Mouse (Mus musculus): Measurements from ENCODE around the gene Bcar1. TPM values are rescaled to one million over a fixed set of nuclear protein-coding genes. Genes with fewer than 3 reads are reported as not detected.
A peak's percentile ranks its signal among the peaks of the same experiment; 100 is the strongest.

Gene Bcar1
- polyA plus RNA-seq, 1 experiment from 2014 or later: 56.3 TPM

DNA sequence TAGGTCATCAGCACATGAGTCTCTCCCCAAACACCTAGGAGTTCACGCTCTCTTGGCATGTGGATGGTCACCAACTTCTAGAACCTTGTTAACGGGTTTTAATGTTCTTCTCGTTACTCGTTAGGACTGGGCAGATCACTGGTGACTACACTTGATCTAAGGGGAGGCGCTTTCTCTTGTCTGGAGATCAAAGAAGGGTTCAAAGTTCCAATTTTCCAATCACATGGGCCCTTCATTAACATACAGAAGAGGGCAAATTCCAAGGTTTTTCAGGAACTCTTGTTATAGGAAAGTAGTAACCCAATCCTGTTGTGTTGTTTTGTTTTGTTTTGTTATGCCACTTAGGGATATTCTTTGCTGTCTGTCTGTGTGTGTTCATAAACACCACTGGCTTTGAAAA lies 15.2 kb upstream of the Bcar1 start:
- DNase-seq (no peak), ATAC-seq (ENCODE audit: insufficient read depth) (no peak)
- no peak overlapping the region for H3K4me3 ChIP-seq (ENCODE audit: low read depth, low read length)
- H3K4me2 ChIP-seq: no peak overlapping the region
- no peaks in the 10 kb centered on the region for H3K36me3 ChIP-seq (ENCODE audit: insufficient read depth)
- H3K4me1 ChIP-seq (ENCODE audit: insufficient read depth): no peaks in the 10 kb centered on the region
- no peak for TF ChIP-seq CTCF (IDR thresholded peaks at IDR 0.05; ENCODE audit: low read depth)
- H3K9ac ChIP-seq: no peak overlapping the region
- no peaks in the 10 kb centered on the region for H3K27me3 ChIP-seq (ENCODE audit: insufficient read depth, low read length)
- 86% methylated on average over 5 of the region's 5 CpGs for WGBS
- H3K27ac ChIP-seq (ENCODE audit: low read depth): no peak overlapping the region
- no peaks in the 10 kb centered on the region for H3K9me3 ChIP-seq (ENCODE audit: low read depth, low read length)

DNA sequence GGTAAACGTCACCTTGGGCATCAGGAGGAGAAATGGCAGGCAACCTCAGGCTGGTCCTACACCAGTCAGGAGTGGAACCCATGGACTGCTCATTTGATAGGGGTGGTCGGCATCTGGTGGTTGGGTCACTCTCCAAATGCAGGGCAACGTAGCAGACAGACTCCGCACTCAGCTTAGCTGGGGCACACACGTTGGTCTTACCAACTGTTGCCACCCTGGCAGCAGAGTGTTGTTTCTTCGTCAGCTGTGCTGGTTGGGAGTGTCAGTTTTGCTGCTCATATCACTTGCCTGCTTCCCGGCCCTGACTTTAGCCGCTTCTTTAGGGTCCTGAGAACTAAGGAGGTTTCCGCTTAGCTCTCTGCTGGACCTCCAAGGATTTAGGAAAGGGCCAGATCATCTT lies 14.0 kb upstream of the Bcar1 start:
- 86% methylated on average over 9 of the region's 9 CpGs for WGBS

DNA sequence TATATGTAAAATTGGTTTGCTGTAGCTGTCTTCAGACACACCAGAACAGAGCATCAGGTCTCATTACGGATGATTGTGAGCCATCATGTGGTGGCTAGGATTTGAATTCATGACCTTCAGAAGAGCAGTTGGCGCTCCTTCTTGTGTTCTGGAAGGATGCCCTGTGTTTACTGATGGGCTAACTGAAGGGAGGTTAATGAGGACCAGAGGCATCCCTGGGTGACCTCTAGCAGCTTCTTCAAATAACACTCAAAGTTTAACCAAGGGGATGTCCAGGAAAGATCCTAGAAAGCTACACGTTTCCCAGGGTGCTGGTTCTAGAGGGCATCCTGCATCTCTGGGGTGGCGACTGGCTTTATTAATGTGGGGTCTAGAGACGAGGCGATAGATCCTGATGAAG lies 11.1 kb upstream of the Bcar1 start:
- H3K27ac ChIP-seq (ENCODE audit: low read depth): no peak overlapping the region
- H3K9me3 ChIP-seq (ENCODE audit: low read depth, low read length): no peaks in the 10 kb centered on the region
- no peak overlapping the region for H3K4me3 ChIP-seq (ENCODE audit: low read depth, low read length)
- TF ChIP-seq CTCF (IDR thresholded peaks at IDR 0.05; ENCODE audit: low read depth): no peak
- DNase-seq (no peak), ATAC-seq (ENCODE audit: insufficient read depth) (no peak)
- WGBS: 67% methylated on average over 6 of the region's 6 CpGs
- H3K9ac ChIP-seq: no peak overlapping the region
- no peaks in the 10 kb centered on the region for H3K4me1 ChIP-seq (ENCODE audit: insufficient read depth)
- no peaks in the 10 kb centered on the region for H3K36me3 ChIP-seq (ENCODE audit: insufficient read depth)
- no peak overlapping the region for H3K4me2 ChIP-seq
- H3K27me3 ChIP-seq (ENCODE audit: insufficient read depth, low read length): no peaks in the 10 kb centered on the region

More for the DNA sequence above, 14.0 kb upstream of the Bcar1 start:
- H3K4me1 ChIP-seq (ENCODE audit: insufficient read depth): no peaks in the 10 kb centered on the region
- no peaks in the 10 kb centered on the region for H3K27me3 ChIP-seq (ENCODE audit: insufficient read depth, low read length)
- no peak for TF ChIP-seq CTCF (IDR thresholded peaks at IDR 0.05; ENCODE audit: low read depth)
- ATAC-seq (ENCODE audit: insufficient read depth) (no peak), DNase-seq (no peak)
- H3K4me3 ChIP-seq (ENCODE audit: low read depth, low read length): no peak overlapping the region
- no peaks in the 10 kb centered on the region for H3K36me3 ChIP-seq (ENCODE audit: insufficient read depth)
- H3K9ac ChIP-seq: no peak overlapping the region
- no peak overlapping the region for H3K27ac ChIP-seq (ENCODE audit: low read depth)
- H3K4me2 ChIP-seq: no peak overlapping the region
- H3K9me3 ChIP-seq (ENCODE audit: low read depth, low read length): no peaks in the 10 kb centered on the region

DNA sequence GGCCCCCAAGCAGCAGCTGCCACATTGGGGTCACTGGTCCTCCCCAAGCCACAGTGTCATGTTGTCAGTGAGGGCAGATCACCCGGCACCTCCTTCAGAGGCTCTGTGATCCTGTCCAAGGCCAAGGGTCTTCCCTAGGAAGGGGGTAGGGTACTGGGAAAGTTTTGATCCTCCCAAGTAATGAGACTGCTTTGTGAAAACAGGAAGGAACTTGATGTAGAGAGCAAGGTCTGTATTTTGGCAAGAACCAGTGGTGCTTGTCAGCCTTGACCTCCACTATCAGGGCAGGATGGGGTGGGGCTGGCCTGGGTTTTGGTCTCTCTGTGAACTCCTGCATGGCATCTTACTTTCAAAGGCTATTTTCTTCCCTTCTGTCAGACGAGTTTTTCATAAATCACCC lies 10.5 kb upstream of the Bcar1 start:
- no peak overlapping the region for H3K4me2 ChIP-seq
- H3K36me3 ChIP-seq (ENCODE audit: insufficient read depth): no peaks in the 10 kb centered on the region
- H3K9me3 ChIP-seq (ENCODE audit: low read depth, low read length): no peaks in the 10 kb centered on the region
- no peaks in the 10 kb centered on the region for H3K4me1 ChIP-seq (ENCODE audit: insufficient read depth)
- H3K27me3 ChIP-seq (ENCODE audit: insufficient read depth, low read length): no peaks in the 10 kb centered on the region
- 15% methylated on average over 2 of the region's 2 CpGs for WGBS
- H3K4me3 ChIP-seq (ENCODE audit: low read depth, low read length): no peak overlapping the region
- ATAC-seq (ENCODE audit: insufficient read depth): peak; percentile 38; the same call in 1 of the 2 replicates
- no peak overlapping the region for H3K27ac ChIP-seq (ENCODE audit: low read depth)
- H3K9ac ChIP-seq: no peak overlapping the region
- peak; percentile 40 for DNase-seq
- TF ChIP-seq CTCF (IDR thresholded peaks at IDR 0.05; ENCODE audit: low read depth): no peak

DNA sequence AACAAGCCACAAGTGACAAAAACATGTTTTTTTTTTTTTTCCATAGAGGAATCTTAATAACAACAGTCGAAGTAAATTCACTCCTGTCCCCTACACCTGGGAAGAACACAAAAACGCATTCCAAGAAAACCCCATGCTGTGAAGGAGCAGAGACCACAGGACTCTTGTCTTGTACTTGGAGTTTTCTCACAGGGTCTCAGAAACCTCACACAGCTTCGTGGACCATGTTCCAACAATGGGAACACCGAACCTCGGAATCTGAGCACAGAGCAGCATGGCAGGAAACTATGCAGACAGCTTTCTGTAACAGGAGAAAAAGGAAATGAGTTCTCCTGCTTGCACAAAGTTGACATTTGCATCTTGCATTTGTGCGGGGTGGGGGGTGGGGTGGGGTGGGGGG lies 5.2 kb upstream of the Bcar1 start:
- no peak overlapping the region for H3K9ac ChIP-seq
- WGBS: 47% methylated on average over 6 of the region's 6 CpGs
- H3K27ac ChIP-seq (ENCODE audit: low read depth): no peak overlapping the region
- peaks cover 19% of the 10 kb centered on the region for H3K4me1 ChIP-seq (ENCODE audit: insufficient read depth)
- no peaks in the 10 kb centered on the region for H3K27me3 ChIP-seq (ENCODE audit: insufficient read depth, low read length)
- ATAC-seq (ENCODE audit: insufficient read depth) (no peak), DNase-seq (no peak)
- no peak overlapping the region for H3K4me3 ChIP-seq (ENCODE audit: low read depth, low read length)
- no peak for TF ChIP-seq CTCF (IDR thresholded peaks at IDR 0.05; ENCODE audit: low read depth)
- H3K9me3 ChIP-seq (ENCODE audit: low read depth, low read length): no peaks in the 10 kb centered on the region
- no peaks in the 10 kb centered on the region for H3K36me3 ChIP-seq (ENCODE audit: insufficient read depth)
- H3K4me2 ChIP-seq: no peak overlapping the region

DNA sequence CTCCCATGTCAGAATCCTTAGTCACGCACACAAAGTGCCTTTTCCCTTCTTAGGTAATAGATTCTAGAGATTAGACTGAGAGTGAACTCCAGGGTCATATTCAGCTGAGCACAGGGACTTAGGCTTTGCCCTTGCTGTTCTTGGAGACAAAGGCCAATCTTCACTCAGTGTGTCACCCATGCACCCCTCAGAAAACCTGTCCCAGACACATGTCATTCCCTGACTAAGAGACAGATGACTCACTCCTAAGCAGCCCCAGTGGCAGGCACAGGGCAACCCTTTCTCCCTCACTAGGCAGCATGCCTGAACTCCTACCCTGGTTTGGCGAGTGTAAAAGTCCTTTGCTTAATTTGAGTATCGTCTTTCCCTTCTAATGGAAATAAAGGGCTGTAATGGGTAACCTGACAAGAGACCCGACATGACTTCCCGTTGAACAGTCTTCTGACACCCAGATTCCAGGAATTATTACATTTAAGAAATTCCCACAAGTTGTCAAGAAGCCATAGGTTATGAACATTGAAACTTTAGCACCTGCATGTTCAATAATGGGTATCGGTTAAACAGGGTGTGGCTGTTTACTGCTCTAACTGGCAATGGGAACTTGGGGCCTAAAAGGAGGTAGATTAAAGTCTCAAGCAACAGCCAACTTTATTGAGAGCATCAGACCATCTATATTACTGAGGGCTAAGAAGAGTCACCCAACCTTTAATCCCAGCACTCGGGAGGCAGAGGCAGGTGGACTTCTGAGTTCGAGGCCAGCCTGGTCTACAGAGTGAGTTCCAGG lies 4.4 kb upstream of the Bcar1 start:
- Histone ChIP-seq H3K4me1 (ENCODE audit: insufficient read depth) (peaks cover 19% of the 10 kb centered on the region), H3K27me3 (ENCODE audit: insufficient read depth, low read length) (no peaks in the 10 kb centered on the region), H3K27ac (ENCODE audit: low read depth) (no peak overlapping the region), H3K4me3 (ENCODE audit: low read depth, low read length) (no peak overlapping the region), H3K9ac (no peak overlapping the region), H3K36me3 (ENCODE audit: insufficient read depth) (no peaks in the 10 kb centered on the region), H3K4me2 (no peak overlapping the region), H3K9me3 (ENCODE audit: low read depth, low read length) (no peaks in the 10 kb centered on the region)
- WGBS: 72% methylated on average over 8 of the region's 8 CpGs
- no peak for ATAC-seq (ENCODE audit: insufficient read depth)
- no peak for DNase-seq
- TF ChIP-seq CTCF (IDR thresholded peaks at IDR 0.05; ENCODE audit: low read depth): no peak

DNA sequence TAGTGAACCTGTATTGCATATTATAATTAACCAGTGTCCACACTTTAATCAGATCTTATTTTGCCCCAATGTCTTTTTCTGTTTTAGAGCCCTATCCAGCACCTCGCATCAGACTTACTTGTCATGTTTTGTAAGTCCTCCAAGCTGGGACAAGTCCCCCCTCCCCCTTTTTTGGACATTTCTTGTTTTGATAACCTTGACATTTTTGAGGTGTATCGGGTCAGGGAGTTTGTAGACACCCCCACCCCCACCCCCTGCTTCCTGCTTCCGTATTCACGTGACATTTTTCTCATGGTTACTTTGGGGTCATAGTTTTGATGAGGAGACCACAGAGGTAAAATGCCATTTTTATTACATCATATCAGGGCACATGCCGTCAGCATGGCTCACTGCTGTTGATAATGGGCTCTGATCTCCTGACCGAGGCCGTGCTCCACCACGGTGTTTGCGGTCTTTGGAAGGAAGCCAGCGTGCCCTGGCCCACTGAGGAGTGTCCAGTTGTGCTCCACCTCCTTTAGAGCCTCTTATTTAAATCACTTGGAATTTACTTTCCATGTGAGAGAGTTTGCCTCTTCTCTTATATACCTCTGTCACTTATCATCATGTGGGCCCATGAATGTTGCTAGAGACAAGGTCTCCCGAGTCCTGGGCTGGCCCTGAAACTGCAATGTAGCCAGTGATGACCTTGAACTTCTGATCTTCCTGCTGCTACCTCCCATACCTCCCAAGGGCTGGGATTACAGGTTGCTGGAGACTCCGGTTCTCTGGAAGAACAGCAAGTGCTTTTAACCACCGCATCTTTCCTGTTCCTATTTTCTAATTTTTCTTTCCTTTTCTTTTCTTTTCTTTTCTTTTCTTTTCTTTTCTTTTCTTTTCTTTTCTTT lies 3.2 kb upstream of the Bcar1 start:
- no peak for TF ChIP-seq CTCF (IDR thresholded peaks at IDR 0.05; ENCODE audit: low read depth)
- no peaks in the 10 kb centered on the region for H3K36me3 ChIP-seq (ENCODE audit: insufficient read depth)

More for the DNA sequence above, 3.2 kb upstream of the Bcar1 start:
- peaks cover 29% of the 10 kb centered on the region for H3K4me1 ChIP-seq (ENCODE audit: insufficient read depth)
- H3K9me3 ChIP-seq (ENCODE audit: low read depth, low read length): no peaks in the 10 kb centered on the region
- no peaks in the 10 kb centered on the region for H3K27me3 ChIP-seq (ENCODE audit: insufficient read depth, low read length)
- H3K9ac ChIP-seq: no peak overlapping the region
- H3K27ac ChIP-seq (ENCODE audit: low read depth): no peak overlapping the region
- H3K4me2 ChIP-seq: no peak overlapping the region
- DNase-seq (no peak), ATAC-seq (ENCODE audit: insufficient read depth) (no peak)
- 41% methylated on average over 13 of the region's 13 CpGs for WGBS
- H3K4me3 ChIP-seq (ENCODE audit: low read depth, low read length): no peak overlapping the region

Measured in lung, embryonic 14.5 days (tissue).